Mouse (Mus musculus): Measurements from ENCODE around the gene Man1a.

The Man1a gene

GRCm38 (mm10) chr10:54076420-54076819, at the start of gene Man1a:
Gene Man1a (minus strand): TSS chr10:54076609.
- DNase-seq: peak; percentile 27

GRCm38 (mm10) chr10:54121816-54122215, 45.4 kb upstream of the Man1a start:
- DNase-seq: peak; percentile 15

GRCm38 (mm10) chr10:54120375-54120774, 44.0 kb upstream of the Man1a start:
- DNase-seq: no peak

- peak; percentile 48 for DNase-seq
Measured at GRCm38 (mm10) chr10:54119303-54119702, 42.9 kb upstream of the Man1a start.

GRCm38 (mm10) chr10:54118223-54118912, 42.0 kb upstream of the Man1a start:
- no peak for DNase-seq

GRCm38 (mm10) chr10:54117763-54118162, 41.4 kb upstream of the Man1a start:
- DNase-seq: peak; percentile 74

GRCm38 (mm10) chr10:54103671-54104070, 27.3 kb upstream of the Man1a start:
- DNase-seq: no peak

- no peak for DNase-seq
Measured at GRCm38 (mm10) chr10:54092081-54092480, 15.7 kb upstream of the Man1a start.

GRCm38 (mm10) chr10:54089923-54090322, 13.5 kb upstream of the Man1a start:
- no peak for DNase-seq

- no peak for DNase-seq
Measured at GRCm38 (mm10) chr10:54087346-54087745, 10.9 kb upstream of the Man1a start.

GRCm38 (mm10) chr10:54085073-54085472, 8.7 kb upstream of the Man1a start:
- no peak for DNase-seq

GRCm38 (mm10) chr10:54077005-54077404, 596 bp upstream of the Man1a start:
- no peak for DNase-seq

GRCm38 (mm10) chr10:54075441-54076010, 883 bp downstream of the Man1a start:
- peak; percentile 96 for DNase-seq

- DNase-seq: peak; percentile 21
Measured at GRCm38 (mm10) chr10:54074609-54075421, 1.6 kb downstream of the Man1a start.

GRCm38 (mm10) chr10:54074247-54074608, 2.2 kb downstream of the Man1a start:
- peak; percentile 24 for DNase-seq

GRCm38 (mm10) chr10:54073641-54074203, 2.7 kb downstream of the Man1a start:
- DNase-seq: peak; percentile 48

- no peak for DNase-seq
Measured at GRCm38 (mm10) chr10:54072336-54072735, 4.1 kb downstream of the Man1a start.

GRCm38 (mm10) chr10:54070496-54070895, 5.9 kb downstream of the Man1a start:
- DNase-seq: no peak

- no peak for DNase-seq
Measured at GRCm38 (mm10) chr10:54069412-54069811, 7.0 kb downstream of the Man1a start.

- no peak for DNase-seq
Measured at GRCm38 (mm10) chr10:54066683-54067082, 9.7 kb downstream of the Man1a start.

GRCm38 (mm10) chr10:54063551-54064260, 12.7 kb downstream of the Man1a start:
- DNase-seq: no peak

GRCm38 (mm10) chr10:54062835-54063234, 13.6 kb downstream of the Man1a start:
- no peak for DNase-seq

- DNase-seq: no peak
Measured at GRCm38 (mm10) chr10:54061159-54061558, 15.2 kb downstream of the Man1a start.

Measured in lung, postnatal 36 days (tissue).